Mouse (Mus musculus) kidney, postnatal 4 days (tissue): ENCODE data around the gene Mgat4a.
A peak's percentile ranks its signal among the peaks of the same experiment; 100 is the strongest.

Experiments
- DNase-seq, 2 experiments: peaks; one replicate each; pipeline ENCODE4 v3.0.0; 2021; ENCODE audit warnings: mixed read lengths in 2 of 2

Mgat4a gene

DNA sequence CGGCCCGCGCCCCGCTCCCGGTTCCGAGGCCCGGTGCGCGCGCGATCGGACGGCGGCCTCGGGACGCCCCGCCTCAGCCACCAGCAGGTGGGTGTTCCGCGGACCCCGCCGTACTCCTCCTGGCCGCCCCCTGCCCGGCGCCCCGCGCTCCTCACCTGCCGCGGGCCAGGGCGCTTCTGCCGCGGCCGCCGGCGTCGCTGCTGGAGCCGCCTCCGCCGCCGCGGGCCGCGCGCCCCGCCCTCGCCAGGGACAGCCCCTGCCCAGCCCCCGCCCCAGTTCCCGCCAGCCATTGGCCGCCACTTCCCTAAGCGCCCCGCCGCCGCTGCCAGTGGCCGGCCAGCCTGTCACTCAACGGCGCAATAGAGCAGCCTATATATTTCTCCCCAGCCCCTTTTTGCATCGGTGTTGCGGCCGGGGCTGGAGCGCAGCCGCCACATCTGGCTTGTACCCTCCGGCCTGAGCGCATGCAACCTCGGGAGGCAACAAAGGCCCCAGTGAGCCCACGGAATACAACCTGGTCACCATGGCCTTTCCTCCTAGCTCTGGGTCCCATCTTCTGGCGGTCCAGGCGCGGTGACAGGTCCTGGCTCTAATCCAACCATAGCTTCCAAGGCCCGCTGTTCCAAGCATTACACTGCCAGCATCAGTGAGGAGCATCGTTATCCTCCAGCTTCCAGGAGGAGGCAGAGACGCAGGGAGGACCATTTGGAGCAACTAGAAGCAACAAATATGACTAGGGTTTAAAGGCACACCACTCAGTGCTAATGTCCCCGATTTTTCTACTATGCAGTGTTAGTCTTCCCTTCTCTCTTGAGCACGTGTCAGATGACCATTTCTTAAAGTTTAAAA, at the start of gene Mgat4a:
Gene Mgat4a, minus strand, starts transcription at position 207 of the 849 bp plus-strand sequence.
- peak; percentile 95 to 97 for DNase-seq

DNA sequence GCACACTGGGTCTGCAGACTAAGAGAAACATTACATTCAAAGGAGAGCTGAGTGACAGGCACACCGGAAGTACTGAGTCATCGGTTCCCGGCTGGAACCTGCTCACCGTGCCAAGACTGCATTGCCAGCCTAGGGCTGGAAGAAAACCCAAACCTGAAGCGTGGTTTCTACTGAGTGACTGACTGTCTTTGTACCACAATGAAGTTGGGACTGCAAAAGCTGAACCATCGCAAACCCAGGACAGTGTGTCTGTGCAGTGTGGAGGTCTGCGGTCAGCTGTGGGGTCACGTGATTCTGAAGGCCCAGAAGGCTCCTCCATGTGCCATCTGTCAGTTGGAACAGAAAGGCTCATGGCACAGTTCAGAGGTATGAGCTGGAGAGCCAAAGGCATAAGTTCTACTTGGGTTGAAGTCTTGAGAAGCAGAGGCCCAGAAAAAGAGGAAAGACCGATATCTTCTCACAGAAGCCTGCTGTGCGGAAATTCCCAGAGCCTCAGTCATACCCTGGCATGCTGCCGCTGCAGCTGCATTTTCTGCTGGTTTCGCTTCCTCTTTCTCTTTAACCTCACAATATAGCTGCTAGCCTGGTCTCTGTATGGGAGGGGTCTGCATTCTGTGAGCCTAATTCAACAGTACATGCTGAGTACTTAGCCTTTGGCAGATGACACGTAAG, 45.1 kb upstream of the Mgat4a start:
- peak in 1 of 2 experiments; percentile 47 for DNase-seq

DNA sequence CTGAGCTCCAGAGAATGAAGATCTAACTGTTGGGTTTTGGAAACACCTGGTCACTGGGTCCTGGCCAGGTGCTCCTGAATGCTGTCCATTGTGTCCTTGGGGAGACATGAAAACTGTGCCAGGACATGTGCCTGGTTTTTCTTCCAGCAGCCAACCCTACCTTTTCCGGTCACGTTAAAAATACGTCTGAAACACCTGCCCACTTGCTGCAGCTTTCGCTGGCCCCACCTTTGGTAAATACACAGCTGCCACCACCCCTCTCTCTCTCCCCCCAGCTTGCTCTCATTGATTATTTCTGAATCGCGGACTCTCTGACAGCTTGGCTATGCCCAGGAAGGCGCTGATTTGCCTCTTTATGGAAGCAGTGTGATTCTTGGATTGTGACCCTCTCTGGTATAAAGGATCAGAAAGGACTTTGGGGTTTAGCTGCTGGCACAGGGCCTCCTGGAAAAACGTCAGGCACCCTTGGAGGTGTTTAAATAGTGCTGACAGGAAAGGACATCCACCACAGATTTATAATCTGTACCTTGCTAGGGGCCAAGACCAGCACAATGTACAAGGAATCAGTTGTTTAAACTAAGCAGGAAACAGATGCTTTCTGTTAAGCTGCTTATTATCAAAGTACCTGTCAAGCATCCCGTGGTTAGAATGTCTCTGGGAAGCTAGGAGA, 43.1 kb upstream of the Mgat4a start:
- no peak for DNase-seq

DNA sequence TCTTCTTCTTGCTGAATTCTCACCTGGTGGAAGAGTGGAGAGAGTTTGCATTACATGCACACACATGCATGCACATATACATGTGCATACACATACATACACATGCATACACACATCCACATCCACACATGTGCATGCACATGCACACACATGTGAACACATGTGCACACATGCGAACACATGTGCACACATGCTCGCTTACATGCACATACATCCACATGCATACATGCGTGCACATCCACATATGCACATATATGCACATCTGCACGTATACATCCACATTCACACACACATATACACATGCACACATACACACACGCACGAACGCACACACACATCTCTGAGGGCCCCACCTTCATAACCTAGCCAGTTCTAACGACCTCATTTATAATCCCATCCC, 42.4 kb upstream of the Mgat4a start:
- no peak for DNase-seq

DNA sequence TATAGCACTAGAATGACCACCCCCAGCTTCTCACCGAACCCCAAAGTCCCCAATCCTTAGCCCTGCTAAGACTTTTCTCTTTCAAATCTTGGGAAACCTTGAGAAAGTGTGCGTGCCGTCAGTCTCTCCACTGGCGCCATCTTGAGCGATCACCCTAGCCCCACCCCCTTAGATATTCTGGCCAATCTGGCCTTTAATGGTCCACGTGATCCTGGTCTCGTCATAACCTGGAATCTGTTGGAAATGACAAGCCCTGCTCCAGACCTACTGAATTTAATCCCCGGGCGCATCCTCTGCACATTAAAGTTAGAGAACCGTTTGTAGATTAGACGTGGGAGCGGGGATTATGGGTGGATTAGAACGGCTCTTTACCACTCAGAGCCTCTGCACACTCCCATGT, 38.9 kb upstream of the Mgat4a start:
- no peak for DNase-seq

DNA sequence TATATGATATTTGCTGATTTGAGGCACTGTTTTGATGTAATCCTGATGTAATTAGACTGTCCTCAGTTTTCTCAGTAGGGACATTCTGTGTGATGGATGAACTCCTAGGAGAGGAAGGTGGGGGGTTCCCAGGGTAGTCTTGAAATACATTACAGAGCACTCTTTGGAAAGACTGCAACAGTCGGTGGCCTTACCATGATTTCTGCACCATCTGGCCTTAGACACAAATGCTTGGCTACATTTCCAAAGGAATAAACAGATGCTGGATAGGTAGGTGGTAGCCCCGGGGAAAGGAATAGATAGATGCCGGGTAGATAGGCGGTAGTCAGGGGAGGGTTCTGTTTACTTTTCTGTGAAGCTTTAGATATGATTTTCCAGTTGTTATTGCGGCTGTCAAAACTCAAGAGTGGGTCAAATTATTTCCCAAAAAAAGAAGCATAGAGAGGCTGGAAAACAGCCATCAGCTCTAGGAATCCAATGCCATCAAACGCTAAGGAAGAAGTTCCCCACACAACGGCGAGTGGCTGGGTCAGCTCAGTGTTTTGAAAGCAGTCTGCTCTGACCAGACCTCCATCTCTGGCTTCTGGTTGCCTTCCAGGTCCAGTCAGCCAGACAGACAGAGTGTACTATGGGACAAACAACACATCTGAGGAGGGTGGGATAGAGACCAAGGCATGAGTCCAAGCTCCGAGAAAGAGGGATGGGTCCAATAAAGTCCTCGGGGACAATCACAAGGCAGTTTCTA, 31.9 kb upstream of the Mgat4a start:
- DNase-seq = no peak

DNA sequence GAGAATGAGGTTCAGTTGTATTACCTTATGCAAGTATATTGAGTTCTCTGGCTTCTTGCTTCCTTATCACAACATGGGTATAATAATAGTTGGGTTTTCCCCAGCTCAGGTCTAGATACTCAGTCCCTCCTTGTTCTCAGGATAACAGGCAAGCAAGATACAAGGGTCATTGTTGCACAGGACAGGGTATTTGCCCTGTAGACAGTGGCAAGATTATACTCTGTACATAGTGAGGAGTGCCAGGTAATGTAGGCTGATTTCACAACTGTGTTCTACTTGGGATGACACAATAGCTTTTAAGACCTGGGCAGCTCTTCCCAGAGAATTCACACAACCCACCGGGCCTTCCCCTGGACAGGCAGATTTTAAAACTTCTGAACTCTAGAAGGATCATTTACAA, 27.6 kb upstream of the Mgat4a start:
- no peak for DNase-seq

DNA sequence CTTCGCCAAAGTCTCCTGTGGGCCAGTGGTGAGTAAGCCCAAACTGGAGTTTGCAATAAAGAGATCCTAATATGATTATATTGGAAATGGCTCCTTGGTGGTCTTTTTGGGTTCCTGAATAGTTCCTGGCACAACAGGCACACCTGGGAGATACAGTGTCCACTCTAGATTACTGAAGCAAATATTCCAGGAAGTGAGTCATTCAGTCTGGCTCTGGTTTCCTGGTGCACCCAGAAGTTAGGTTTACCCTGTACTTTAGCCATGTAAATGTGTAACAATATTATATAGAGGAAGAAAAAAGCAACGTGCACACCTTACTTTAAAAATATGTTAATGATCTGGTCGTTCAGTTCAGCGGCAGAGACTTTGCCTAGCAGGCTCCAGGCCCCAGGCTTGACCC, 25.9 kb upstream of the Mgat4a start:
- no peak for DNase-seq

DNA sequence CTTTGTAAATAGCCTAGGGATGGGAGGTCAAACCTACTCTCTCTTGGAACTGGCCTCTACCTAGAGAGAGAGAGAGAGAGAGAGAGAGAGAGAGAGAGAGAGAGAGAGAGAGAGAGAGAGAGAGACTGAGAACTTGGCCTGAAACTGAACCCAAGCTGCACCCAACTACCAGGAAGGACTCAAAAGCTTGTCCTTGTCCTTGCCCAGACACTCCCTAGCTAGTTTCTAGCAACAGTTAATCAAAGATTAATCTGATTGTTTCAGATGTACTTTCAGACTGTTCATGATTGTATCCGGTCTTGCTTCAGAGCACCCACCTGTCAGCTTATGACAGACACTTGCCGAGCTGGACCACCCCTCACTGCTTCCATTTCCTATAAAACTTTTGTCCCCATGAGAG, 25.5 kb upstream of the Mgat4a start:
- no peak for DNase-seq

DNA sequence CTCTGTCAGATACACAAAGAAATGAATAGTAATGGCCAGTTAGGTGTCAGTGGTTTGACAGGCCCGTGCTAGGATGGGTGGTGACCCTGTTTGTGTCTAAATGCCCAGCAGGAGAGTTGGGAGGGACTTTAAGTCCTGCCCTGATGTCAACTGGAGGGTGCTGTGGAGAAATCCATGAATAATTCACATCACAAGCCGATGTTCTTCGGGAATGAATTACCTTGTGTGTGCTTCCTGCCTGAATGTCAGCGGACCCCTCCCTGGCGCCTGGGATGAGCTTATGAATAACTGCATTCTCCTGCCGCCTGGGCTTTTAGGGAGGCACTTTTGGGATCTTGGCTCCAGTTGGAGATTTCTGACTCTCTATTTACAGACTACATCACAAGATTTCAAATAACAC, 24.6 kb upstream of the Mgat4a start:
- DNase-seq = peak in 1 of 2 experiments; percentile 29

DNA sequence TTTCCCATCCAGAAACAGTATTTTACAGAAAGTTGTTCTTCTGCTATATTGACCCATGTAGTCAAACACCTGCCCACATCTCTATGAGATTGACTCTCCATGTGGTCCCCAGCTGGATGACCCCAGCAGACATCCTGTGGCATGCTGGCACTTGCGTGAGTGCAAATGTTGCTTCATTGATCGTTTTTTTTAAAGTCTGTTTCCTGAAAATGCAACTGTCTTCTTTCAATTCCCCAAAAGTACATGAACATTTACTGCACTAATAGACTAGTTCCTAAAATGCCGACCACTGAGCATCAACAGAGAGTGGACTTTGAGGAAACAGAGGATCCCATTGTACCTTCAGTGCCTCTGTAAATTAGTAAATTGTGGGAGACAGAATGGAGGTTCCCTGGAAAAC, 21.1 kb upstream of the Mgat4a start:
- no peak for DNase-seq

DNA sequence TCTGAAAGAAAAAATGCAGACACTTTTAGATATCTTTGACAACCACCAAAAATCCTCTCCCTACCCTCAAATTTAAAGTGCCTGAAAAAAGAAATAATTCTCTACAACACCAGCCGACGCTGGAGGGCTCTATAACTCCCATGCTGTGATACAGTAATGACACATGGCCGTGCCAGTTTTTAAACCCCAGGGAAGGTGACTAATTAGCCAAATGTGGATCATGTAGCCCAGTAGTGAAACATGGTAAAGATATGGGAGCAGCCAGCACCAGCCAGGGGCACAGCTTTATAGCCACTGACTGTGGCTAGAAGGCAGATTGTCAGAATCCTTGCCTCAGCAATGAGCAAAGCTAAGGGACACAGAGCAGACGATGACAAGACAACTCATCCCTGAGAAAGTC, 19.5 kb upstream of the Mgat4a start:
- DNase-seq = no peak

DNA sequence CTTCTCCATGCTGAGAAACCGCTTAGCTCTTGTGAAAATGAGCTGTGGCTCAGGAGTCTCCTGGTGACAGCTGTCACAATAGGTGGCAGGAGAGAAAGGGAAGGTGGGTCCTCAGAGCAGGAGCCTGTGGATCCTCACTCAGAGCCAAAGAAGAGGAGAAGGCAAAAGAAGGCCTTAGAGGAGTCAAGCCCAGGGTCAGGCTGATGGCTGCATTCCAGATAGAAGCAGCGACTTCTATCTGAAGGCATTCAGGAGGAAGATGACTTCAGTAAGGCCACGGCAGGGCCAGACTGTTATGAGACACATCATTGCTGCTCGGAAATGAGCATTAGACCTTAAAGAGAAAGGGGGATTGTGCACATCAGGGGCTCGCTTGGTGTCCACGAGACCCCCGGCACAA, 11.2 kb upstream of the Mgat4a start:
- DNase-seq = peak in 1 of 2 experiments; percentile 13

DNA sequence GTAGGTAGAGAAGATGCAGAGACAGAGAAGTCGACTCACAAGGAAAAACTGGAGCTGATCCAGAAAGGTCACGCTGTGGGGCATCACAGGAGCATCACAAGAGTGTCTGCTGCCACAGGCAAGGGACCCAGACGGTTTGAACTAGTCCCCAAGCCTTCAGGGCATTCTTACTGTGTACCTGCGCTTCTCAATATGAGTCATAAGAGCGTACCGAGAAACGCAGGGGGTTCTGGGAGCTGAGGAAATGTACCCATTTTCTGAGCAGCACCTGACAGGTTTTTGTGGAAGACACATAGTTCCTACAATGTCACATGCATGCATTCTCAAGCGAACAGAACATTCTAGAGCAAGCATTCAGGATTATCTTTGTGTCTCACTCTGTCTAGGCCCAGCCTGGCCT, 8.7 kb upstream of the Mgat4a start:
- no peak for DNase-seq

DNA sequence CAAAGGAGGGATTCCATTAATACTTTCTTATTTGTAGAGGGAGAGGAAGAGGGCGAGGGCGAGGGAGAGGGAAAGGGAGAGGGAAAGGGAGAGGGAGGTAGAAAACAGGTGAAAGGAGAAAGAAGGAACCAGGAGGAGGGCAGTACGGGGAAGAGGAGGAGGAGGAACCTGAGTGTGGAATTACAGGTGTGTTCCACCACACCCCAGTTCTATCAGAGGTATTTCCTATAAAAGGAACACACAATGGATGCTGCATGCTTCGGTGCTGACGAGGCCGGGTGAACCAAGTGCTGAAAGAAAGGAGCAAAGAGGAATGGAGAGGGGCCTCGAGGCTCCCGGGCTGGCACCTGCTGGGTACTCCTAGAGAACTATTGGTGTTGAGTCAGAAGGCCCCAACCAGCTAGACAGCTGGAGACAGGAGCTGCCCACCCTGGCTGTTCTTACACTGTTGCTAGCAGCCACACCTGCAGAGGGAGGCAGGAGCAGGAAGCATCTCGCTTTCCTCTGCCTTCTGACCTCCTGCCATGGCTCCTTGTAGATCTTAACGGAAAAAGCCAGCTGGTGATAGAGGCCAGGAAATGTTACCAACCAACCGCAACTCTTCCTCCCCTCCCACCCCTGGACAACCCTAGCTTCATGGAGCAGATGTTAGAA, 5.7 kb upstream of the Mgat4a start:
- DNase-seq = peak in 1 of 2 experiments; percentile 15

DNA sequence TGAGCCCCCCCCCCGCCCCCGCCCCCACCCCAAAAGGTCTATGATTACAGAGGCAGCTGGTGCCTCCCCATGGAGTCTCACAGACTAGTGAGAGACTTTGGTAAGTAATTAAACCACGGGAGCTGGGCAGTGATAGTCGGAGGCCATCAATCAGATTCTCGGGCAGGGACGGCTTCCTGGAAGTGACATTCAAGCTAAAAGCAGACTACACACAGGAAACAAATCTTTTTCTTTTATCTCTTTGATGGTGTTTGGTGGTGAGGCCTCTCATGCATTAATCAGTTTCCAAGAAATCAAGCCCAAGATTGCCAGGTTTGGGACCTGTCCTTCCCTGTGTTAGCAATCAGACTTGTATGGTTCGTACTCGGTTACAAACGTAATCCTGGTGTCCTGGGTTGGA, 3.4 kb upstream of the Mgat4a start:
- DNase-seq = peak in 1 of 2 experiments; percentile 28

DNA sequence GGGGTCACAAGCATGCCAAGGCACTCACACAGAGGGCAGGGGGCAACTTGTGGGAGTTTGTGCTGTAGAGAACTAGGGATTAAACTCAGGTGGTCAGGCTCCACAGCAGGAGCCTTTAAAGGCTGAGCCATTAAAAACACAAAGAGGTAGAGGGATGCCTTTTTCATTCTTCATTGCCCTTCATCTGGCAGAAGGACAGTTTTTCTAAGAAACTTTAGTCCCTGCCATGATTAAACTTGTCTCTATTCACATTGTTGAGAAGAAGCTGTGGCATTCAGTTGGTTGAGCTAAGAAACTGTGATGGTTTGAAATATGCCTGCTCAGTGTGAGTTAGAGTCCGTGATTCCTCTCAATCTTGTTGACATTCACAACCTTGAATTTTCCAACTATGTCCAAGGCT, 2.2 kb upstream of the Mgat4a start:
- DNase-seq = no peak

DNA sequence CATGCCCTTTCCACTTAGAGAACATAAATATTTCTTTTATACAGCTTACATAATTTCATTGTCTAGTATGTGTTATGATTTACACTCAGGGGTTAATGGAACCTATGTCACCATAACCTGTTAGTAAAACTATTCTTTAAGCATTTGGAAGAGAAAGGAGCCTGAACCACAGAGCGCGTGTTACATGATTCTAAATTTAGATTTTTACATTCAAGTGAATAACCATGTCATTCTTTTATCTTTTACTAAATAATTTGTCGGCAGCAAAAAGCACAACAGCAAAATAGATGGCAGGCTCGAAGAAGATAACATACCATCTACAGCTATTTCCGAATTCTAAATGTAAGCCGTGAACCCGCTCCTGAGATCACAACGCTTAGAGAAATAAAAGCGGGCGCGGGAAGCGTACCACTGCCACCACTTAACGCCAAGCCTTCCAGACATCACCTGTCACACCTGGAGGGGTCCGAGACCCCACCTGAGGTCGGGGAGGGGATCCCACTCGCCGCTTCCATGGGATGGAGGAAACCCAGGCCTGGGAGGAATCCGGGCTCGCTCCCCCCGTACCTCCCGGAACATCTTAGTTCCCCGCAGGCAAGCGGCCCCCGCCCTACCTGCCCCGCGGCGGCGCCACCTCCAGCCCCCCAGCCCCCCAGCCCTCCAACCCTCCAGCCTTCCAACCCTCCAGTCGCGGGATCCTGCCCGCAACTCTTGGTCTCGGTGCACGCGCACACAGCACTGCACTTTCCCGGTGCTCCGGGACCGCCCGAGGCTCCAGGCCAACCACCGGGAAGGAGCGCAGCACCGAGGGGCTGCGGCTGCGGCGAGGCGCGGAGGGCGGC, 627 bp downstream of the Mgat4a start:
- DNase-seq = no peak

DNA sequence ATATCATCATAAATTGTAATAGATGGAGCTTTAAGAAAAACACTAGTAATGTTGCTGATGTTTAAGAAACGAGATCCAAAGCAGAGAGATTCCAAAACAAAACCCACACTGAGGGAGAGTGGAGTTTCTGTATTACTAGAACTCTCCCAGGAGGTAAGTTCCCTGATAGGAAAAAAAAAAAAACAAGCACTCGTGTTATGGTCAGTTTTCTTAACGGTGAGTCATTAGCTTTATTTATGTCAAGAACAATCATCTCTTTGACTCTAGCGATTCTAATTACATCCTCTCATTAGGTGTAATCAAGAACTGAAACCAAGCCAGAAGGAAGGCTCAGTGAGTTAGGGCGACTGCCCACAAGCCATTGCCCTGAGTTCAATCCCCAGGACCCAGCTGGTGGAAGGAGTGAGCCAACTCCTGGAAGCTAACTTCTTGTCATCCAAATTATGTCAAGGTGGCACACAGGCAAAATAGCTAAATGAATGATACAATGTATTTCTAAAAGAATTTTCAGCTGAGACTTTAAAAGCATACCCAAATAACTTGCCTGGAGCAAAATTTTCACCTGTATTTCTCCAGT, 6.2 kb downstream of the Mgat4a start:
- DNase-seq = no peak

DNA sequence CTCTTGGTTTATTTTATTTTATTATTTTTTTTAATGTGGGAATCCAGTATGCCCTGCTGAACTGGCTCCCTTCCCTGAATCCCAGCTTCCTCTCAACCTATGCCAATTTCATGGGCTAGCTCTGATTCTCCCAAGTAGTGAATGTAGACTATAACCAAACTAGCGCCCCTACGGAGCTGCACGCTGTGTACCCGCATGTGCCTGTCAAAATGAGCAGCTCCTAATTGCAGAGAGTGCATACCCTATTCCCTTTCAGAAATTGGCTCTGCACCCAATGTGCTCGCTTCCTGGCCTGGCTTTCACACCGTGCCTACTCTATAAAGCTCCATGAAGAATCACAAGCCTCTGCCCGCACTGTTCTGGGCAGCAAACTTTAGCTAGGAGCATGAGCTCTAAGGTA, 7.6 kb downstream of the Mgat4a start:
- DNase-seq = no peak

DNA sequence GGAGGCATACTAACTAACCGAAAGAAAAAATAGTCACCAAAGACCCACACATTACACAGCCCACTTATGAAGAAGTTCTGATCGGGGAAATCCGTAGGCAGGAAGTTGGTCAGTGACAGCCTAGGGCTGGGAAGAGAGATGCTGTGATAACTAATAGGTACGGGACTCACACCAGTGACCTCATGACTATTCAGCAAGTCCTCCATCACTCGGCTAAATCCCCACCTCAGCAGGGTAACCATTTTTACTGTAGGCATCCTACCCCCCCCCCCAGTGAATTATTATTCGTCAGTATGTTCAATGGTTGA, 8.3 kb downstream of the Mgat4a start:
- DNase-seq = no peak
